Mouse (Mus musculus): ENCODE measurements at regions not wholly inside any gene's neighbourhood (a gene's known extent, or its start where the extent isn't known, plus 50 kb on each side); places are given as distances from the start of the nearest gene placed in this dataset.

DNA sequence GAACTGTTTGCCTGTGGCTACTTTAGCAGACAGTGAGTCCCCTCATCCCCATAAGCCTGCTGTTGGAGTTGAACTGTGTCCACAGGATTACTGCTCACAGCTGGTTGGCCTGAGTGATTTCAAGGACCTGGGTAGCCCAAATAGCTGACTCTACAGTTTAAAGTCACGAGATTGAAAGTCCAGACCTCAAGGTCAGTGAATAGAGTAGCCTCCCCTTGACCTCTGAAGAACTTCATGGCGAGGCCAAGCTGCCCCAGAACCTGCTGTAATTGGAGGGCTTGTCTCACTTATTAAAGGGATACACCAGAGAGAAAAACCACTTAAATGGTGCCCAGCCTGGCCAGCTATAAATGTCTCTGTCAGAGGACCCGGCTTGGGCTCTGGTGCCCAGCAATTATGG, 97.7 kb upstream of the Zbtb40 start:
- TF ChIP-seq MAX (IDR thresholded peaks at IDR 0.05) (no peak), FOSL1 (IDR thresholded peaks at IDR 0.05; ENCODE audit: insufficient read depth, low read length, poor library complexity, severe bottlenecking) (no peak), USF1 (IDR thresholded peaks at IDR 0.05; ENCODE audit: low read depth) (no peak), CTCF (IDR thresholded peaks at IDR 0.05; ENCODE audit: control insufficient read depth, insufficient read depth, insufficient read length) (no peak), CEBPB (IDR thresholded peaks at IDR 0.05; ENCODE audit: low read depth) (no peak), MYOG (IDR thresholded peaks at IDR 0.05; ENCODE audit: control insufficient read depth, extremely low read depth, insufficient read length) (no peak)
- H3K4me3 ChIP-seq (ENCODE audit: insufficient read depth, poor library complexity, severe bottlenecking), result no peak overlapping the region

DNA sequence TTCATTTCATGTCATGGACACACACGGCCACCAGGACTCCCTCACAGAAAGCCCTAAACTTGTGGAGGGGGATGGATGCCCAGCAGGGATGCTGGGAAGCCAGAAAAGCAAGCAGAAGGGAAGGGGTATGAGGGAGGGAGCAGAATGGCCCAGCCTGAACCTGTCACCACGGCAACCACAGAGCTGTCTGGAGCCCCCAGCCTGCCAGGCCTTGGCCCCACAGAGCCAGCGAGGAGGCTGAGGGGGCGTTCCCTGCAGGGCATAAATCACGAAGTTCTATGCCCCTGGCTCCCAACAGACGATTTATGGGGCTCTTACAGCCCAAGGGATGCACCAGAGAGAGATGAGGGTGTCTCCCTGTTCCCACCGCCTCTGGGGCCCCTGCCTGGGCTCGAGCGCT, 93.7 kb upstream of the Zbtb40 start:
- no peaks in the 10 kb centered on the region for H3K36me3 ChIP-seq (ENCODE audit: control insufficient read depth, insufficient read depth)
- H3K79me2 ChIP-seq (ENCODE audit: control insufficient read depth, insufficient read depth), result no peaks in the 10 kb centered on the region
- no peaks in the 10 kb centered on the region for H3K79me3 ChIP-seq (ENCODE audit: low read depth)
- peaks cover 5% of the 10 kb centered on the region for H3K27me3 ChIP-seq (ENCODE audit: control insufficient read depth, insufficient read depth, insufficient read length)
- TF ChIP-seq FOSL1 (IDR thresholded peaks at IDR 0.05; ENCODE audit: insufficient read depth, low read length, poor library complexity, severe bottlenecking) (no peak), CEBPB (IDR thresholded peaks at IDR 0.05; ENCODE audit: low read depth) (no peak), MYOG (IDR thresholded peaks at IDR 0.05; ENCODE audit: control insufficient read depth, extremely low read depth, insufficient read length) (no peak), CTCF (IDR thresholded peaks at IDR 0.05; ENCODE audit: control insufficient read depth, insufficient read depth, insufficient read length) (no peak)
- no peak overlapping the region for H3K4me3 ChIP-seq (ENCODE audit: insufficient read depth, poor library complexity, severe bottlenecking)
- no peak overlapping the region for H3ac ChIP-seq (ENCODE audit: control insufficient read depth, insufficient read length, low read depth)

More for the DNA sequence above, 97.7 kb upstream of the Zbtb40 start:
- Histone ChIP-seq H3K27me3 (ENCODE audit: control insufficient read depth, insufficient read depth, insufficient read length) (peaks cover 5% of the 10 kb centered on the region), H3K79me3 (ENCODE audit: low read depth) (no peaks in the 10 kb centered on the region), H3K36me3 (ENCODE audit: control insufficient read depth, insufficient read depth) (no peaks in the 10 kb centered on the region), H3K79me2 (ENCODE audit: control insufficient read depth, insufficient read depth) (no peaks in the 10 kb centered on the region), H3ac (ENCODE audit: control insufficient read depth, insufficient read length, low read depth) (no peak overlapping the region)

DNA sequence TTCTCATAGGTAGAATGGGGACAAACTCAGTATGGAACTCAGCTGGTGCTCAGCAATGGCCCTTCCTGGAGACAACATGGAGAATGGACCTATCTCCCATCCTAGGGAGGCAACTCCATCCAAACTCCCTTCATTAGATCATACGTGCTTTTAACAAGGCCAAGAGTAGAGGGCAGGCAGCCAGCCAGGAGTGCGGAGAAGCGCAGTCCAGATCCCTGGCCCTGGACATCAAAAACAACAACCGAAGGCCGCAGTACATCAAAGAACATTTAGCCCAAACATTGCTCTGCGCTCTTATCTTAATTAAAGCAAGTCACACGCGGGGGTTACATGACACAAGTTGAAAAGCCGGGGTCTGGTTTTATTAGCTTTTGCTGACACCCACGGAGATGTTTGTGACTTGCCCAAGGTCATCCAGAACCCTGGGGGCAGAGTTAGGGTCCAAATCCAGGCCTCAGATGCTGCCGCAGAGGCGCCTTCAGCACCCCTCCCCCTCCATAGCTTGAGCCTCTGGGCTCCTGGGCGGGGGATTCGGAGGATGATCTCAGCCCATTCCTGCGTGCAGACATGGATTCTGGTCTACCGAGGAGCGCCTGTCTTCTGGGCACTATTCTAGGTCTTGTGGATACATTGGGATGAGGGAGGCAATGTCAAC, 90.6 kb upstream of the Zbtb40 start:
- H3K36me3 ChIP-seq (ENCODE audit: control insufficient read depth, insufficient read depth), result no peaks in the 10 kb centered on the region
- no peak overlapping the region for H3K4me3 ChIP-seq (ENCODE audit: insufficient read depth, poor library complexity, severe bottlenecking)
- TF ChIP-seq CTCF (IDR thresholded peaks at IDR 0.05; ENCODE audit: control insufficient read depth, insufficient read depth, insufficient read length) (no peak), MAX (IDR thresholded peaks at IDR 0.05) (no peak), USF1 (IDR thresholded peaks at IDR 0.05; ENCODE audit: low read depth) (no peak), MYOD1 (IDR thresholded peaks at IDR 0.05; ENCODE audit: control insufficient read depth, insufficient read length, low read depth) (no peak), MYOG (IDR thresholded peaks at IDR 0.05; ENCODE audit: control insufficient read depth, extremely low read depth, insufficient read length) (no peak), FOSL1 (IDR thresholded peaks at IDR 0.05; ENCODE audit: insufficient read depth, low read length, poor library complexity, severe bottlenecking) (no peak), CEBPB (IDR thresholded peaks at IDR 0.05; ENCODE audit: low read depth) (no peak)
- H3K79me2 ChIP-seq (ENCODE audit: control insufficient read depth, insufficient read depth), result no peaks in the 10 kb centered on the region
- peaks cover 5% of the 10 kb centered on the region for H3K27me3 ChIP-seq (ENCODE audit: control insufficient read depth, insufficient read depth, insufficient read length)
- no peak overlapping the region for H3ac ChIP-seq (ENCODE audit: control insufficient read depth, insufficient read length, low read depth)
- H3K79me3 ChIP-seq (ENCODE audit: low read depth), result no peaks in the 10 kb centered on the region

DNA sequence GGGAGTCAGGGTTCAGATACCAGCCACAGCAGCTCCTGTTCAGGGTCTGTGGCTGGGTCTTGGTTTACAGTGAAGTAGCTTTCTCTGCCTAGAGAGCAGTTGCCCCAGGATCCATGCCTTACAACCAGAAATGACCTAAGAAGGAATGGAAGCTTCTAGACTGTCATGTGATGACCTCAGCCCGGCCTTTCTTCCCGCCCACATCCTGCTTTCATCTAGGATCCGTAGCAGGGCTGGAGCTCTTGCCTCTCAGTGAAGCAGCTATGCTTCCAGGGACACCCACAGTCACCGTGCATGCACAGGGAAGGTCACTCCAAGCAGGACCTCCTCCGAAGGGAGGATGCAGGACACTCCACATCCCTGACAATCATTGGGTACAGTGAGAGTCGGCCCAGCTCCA, 89.5 kb upstream of the Zbtb40 start:
- H3K27me3 ChIP-seq (ENCODE audit: control insufficient read depth, insufficient read depth, insufficient read length), result peaks cover 3% of the 10 kb centered on the region
- no peaks in the 10 kb centered on the region for H3K36me3 ChIP-seq (ENCODE audit: control insufficient read depth, insufficient read depth)
- TF ChIP-seq FOSL1 (IDR thresholded peaks at IDR 0.05; ENCODE audit: insufficient read depth, low read length, poor library complexity, severe bottlenecking), result no peak
- no peak for TF ChIP-seq MYOG (IDR thresholded peaks at IDR 0.05; ENCODE audit: control insufficient read depth, extremely low read depth, insufficient read length)
- no peak for TF ChIP-seq CEBPB (IDR thresholded peaks at IDR 0.05; ENCODE audit: low read depth)
- TF ChIP-seq MAX (IDR thresholded peaks at IDR 0.05), result no peak
- no peak for TF ChIP-seq MYOD1 (IDR thresholded peaks at IDR 0.05; ENCODE audit: control insufficient read depth, insufficient read length, low read depth)
- TF ChIP-seq USF1 (IDR thresholded peaks at IDR 0.05; ENCODE audit: low read depth), result no peak
- no peak for TF ChIP-seq CTCF (IDR thresholded peaks at IDR 0.05; ENCODE audit: control insufficient read depth, insufficient read depth, insufficient read length)
- no peak overlapping the region for H3ac ChIP-seq (ENCODE audit: control insufficient read depth, insufficient read length, low read depth)
- no peaks in the 10 kb centered on the region for H3K79me2 ChIP-seq (ENCODE audit: control insufficient read depth, insufficient read depth)
- H3K79me3 ChIP-seq (ENCODE audit: low read depth), result no peaks in the 10 kb centered on the region
- H3K4me3 ChIP-seq (ENCODE audit: insufficient read depth, poor library complexity, severe bottlenecking), result no peak overlapping the region

DNA sequence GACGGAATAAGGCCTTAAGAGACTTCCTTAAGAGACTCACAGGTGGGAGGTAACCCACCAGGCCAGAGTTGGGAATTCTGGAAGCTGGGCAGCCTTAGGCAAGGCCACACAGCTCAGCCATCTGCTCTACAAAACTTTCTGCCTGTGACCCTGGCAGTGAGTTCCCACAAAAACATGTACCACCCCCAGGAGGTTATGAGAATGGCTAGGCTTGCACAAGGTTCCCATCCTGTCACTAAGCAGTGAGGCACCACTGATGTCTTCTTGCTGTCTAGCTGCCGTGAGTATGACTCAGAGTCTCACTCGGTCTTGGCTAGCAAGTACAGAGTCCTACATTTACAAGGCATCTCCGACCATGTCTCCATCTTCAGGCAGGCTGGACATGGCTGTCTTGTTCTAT, 87.7 kb upstream of the Zbtb40 start:
- TF ChIP-seq CEBPB (IDR thresholded peaks at IDR 0.05; ENCODE audit: low read depth), result no peak
- TF ChIP-seq USF1 (IDR thresholded peaks at IDR 0.05; ENCODE audit: low read depth), result no peak
- no peak for TF ChIP-seq MAX (IDR thresholded peaks at IDR 0.05)
- no peak for TF ChIP-seq FOSL1 (IDR thresholded peaks at IDR 0.05; ENCODE audit: insufficient read depth, low read length, poor library complexity, severe bottlenecking)
- no peak for TF ChIP-seq MYOD1 (IDR thresholded peaks at IDR 0.05; ENCODE audit: control insufficient read depth, insufficient read length, low read depth)
- TF ChIP-seq CTCF (IDR thresholded peaks at IDR 0.05; ENCODE audit: control insufficient read depth, insufficient read depth, insufficient read length), result no peak
- TF ChIP-seq MYOG (IDR thresholded peaks at IDR 0.05; ENCODE audit: control insufficient read depth, extremely low read depth, insufficient read length), result no peak

DNA sequence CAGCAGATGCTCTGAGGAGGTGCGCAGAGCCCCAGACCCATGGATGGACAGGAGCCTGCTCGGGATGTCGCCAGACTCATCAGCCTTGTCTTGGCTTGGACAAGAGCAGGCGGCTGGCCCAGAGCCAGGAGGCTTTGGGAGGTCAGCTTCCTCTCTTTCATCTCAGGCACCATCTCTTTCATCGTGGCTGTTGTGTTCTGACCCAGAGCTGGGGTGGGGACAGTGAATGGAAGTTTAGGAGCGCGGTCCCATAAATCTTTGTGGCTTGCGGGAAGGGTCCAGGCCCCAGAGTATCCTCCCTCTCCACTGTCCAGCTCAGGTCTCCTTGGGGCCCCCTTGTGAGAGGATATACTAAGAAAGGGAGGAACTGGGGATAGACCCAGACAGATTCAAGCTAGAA, 87.2 kb upstream of the Zbtb40 start:
- Histone ChIP-seq H3K27me3 (ENCODE audit: control insufficient read depth, insufficient read depth, insufficient read length) (peaks cover 4% of the 10 kb centered on the region), H3K79me2 (ENCODE audit: control insufficient read depth, insufficient read depth) (no peaks in the 10 kb centered on the region), H3K4me3 (ENCODE audit: insufficient read depth, poor library complexity, severe bottlenecking) (no peak overlapping the region), H3ac (ENCODE audit: control insufficient read depth, insufficient read length, low read depth) (no peak overlapping the region), H3K79me3 (ENCODE audit: low read depth) (no peaks in the 10 kb centered on the region), H3K36me3 (ENCODE audit: control insufficient read depth, insufficient read depth) (no peaks in the 10 kb centered on the region)
- TF ChIP-seq MYOG (IDR thresholded peaks at IDR 0.05; ENCODE audit: control insufficient read depth, extremely low read depth, insufficient read length) (no peak), MYOD1 (IDR thresholded peaks at IDR 0.05; ENCODE audit: control insufficient read depth, insufficient read length, low read depth) (no peak), FOSL1 (IDR thresholded peaks at IDR 0.05; ENCODE audit: insufficient read depth, low read length, poor library complexity, severe bottlenecking) (no peak), USF1 (IDR thresholded peaks at IDR 0.05; ENCODE audit: low read depth) (no peak), CTCF (IDR thresholded peaks at IDR 0.05; ENCODE audit: control insufficient read depth, insufficient read depth, insufficient read length) (no peak), MAX (IDR thresholded peaks at IDR 0.05) (no peak), CEBPB (IDR thresholded peaks at IDR 0.05; ENCODE audit: low read depth) (no peak)

More for the DNA sequence above, 87.7 kb upstream of the Zbtb40 start:
- H3K79me3 ChIP-seq (ENCODE audit: low read depth), result no peaks in the 10 kb centered on the region
- H3K36me3 ChIP-seq (ENCODE audit: control insufficient read depth, insufficient read depth), result no peaks in the 10 kb centered on the region
- H3K79me2 ChIP-seq (ENCODE audit: control insufficient read depth, insufficient read depth), result no peaks in the 10 kb centered on the region
- H3ac ChIP-seq (ENCODE audit: control insufficient read depth, insufficient read length, low read depth), result no peak overlapping the region
- peaks cover 4% of the 10 kb centered on the region for H3K27me3 ChIP-seq (ENCODE audit: control insufficient read depth, insufficient read depth, insufficient read length)
- no peak overlapping the region for H3K4me3 ChIP-seq (ENCODE audit: insufficient read depth, poor library complexity, severe bottlenecking)
